Mouse (Mus musculus) hindbrain, embryonic 10.5 days (tissue): ENCODE measurements around the gene Prr5l. TPM values are rescaled to one million over a fixed set of nuclear protein-coding genes. Genes with fewer than 3 reads are reported as not detected.

ENCODE experiments used
- DNase-seq: peaks from one replicate; pipeline ENCODE4 v3.0.0-alpha.2; 2017; ENCODE audit warnings: low spot score
- H3K27ac ChIP-seq: fragments of 300-500 bp; sonication (generic); 2 replicates; pipeline ENCODE4 v1.5.1; 2016; ENCODE audit warnings: mild to moderate bottlenecking, moderate library complexity
- H3K27me3 ChIP-seq: fragments of 300-500 bp; sonication (generic); 2 replicates; pipeline ENCODE4 v1.6.1; 2016; ENCODE audit warnings: mild to moderate bottlenecking; ENCODE audit not compliant: poor library complexity, insufficient read depth, severe bottlenecking
- H3K36me3 ChIP-seq: fragments of 300-500 bp; sonication (generic); 2 replicates; pipeline ENCODE4 v1.6.1; 2016; ENCODE audit warnings: mild to moderate bottlenecking, moderate library complexity
- H3K4me1 ChIP-seq: fragments of 300-500 bp; sonication (generic); replicated peaks from 2 replicates; pipeline ENCODE4 v1.6.1; 2016; ENCODE audit warnings: mild to moderate bottlenecking
- H3K4me3 ChIP-seq: fragments of 300-500 bp; sonication (generic); 2 replicates; pipeline ENCODE4 v1.5.1; 2016; ENCODE audit warnings: mild to moderate bottlenecking, moderate library complexity
- H3K9me3 ChIP-seq: fragments of 300-500 bp; sonication (generic); 2 replicates; pipeline ENCODE4 v1.6.1; 2016; ENCODE audit warnings: mild to moderate bottlenecking, moderate library complexity
- WGBS: fragments of 180-500 bp; shearing (Covaris S2); methylation state at CpG from one replicate; pipeline ENCODE4 v1.1.7; 2016; 5-methylcytosine and 5-hydroxymethylcytosine counted together
- polyA plus RNA-seq: library from polyadenylated mRNA; unstranded; fragments of >200 nt; fragmentation: Nextera tagmentation; extraction: Ambion mirVana; gene quantifications from 2 replicates; pipeline ENCODE4 v1.2.1, GENCODE M21; 2016

Prr5l gene
- polyA plus RNA-seq, 1 experiment from 2014 or later: 17.8 TPM

GRCm38 (mm10) chr2:101862219-101863123 lies 20.4 kb downstream of the Prr5l start:
- Histone ChIP-seq H3K36me3 (no peaks in the 10 kb centered on the region), H3K9me3 (no peaks in the 10 kb centered on the region), H3K27me3 (no peaks in the 10 kb centered on the region), H3K27ac (no peak overlapping the region), H3K4me3 (no peak overlapping the region), H3K4me1 (no peaks in the 10 kb centered on the region; the same call in 1 of the 2 replicates)
- 80% methylated on average over 15 of the region's 15 CpGs for WGBS
- no peak for DNase-seq

GRCm38 (mm10) chr2:101860920-101861485 lies 21.8 kb downstream of the Prr5l start:
- no peak overlapping the region for H3K4me3 ChIP-seq
- 90% methylated on average over 3 of the region's 3 CpGs for WGBS
- H3K27ac ChIP-seq: no peak overlapping the region
- DNase-seq: no peak
- H3K27me3 ChIP-seq: no peaks in the 10 kb centered on the region
- no peaks in the 10 kb centered on the region; the same call in 1 of the 2 replicates for H3K4me1 ChIP-seq
- H3K9me3 ChIP-seq: no peaks in the 10 kb centered on the region
- no peaks in the 10 kb centered on the region for H3K36me3 ChIP-seq

- no peaks in the 10 kb centered on the region for H3K27me3 ChIP-seq
- no peak for DNase-seq
- no peak overlapping the region for H3K27ac ChIP-seq
- H3K36me3 ChIP-seq: no peaks in the 10 kb centered on the region
- H3K9me3 ChIP-seq: no peaks in the 10 kb centered on the region
- H3K4me3 ChIP-seq: no peak overlapping the region
- 82% methylated on average over 9 of the region's 9 CpGs for WGBS
- no peaks in the 10 kb centered on the region for H3K4me1 ChIP-seq
Observed at GRCm38 (mm10) chr2:101856174-101856573, 26.7 kb downstream of the Prr5l start.

GRCm38 (mm10) chr2:101854792-101855191 lies 28.0 kb downstream of the Prr5l start:
- no peak overlapping the region for H3K27ac ChIP-seq
- H3K9me3 ChIP-seq: no peaks in the 10 kb centered on the region
- DNase-seq: no peak
- no peaks in the 10 kb centered on the region for H3K4me1 ChIP-seq
- H3K27me3 ChIP-seq: no peaks in the 10 kb centered on the region
- WGBS: 85% methylated on average over 7 of the region's 7 CpGs
- H3K36me3 ChIP-seq: no peaks in the 10 kb centered on the region
- H3K4me3 ChIP-seq: no peak overlapping the region

DNA sequence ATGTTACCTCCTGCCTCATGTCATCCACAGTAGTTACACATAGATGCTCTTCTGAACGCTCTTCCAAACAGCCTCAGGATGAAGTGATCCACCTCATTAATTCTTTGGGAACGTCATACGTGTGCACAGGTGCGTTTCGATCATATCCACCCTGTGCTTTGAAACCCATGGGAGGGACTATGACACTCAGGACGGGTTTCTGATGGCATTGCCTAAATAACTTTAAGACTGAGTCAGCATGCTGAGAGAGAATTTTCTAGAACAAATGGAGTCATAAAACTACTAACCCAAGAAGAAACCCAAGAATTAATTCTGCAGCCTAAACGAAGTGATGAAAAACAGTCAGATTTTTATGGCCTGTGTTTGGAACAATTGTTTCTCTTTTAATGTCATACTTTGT lies 40.1 kb downstream of the Prr5l start:
- Histone ChIP-seq H3K9me3 (no peaks in the 10 kb centered on the region), H3K27me3 (no peaks in the 10 kb centered on the region), H3K27ac (no peak overlapping the region), H3K4me1 (no peaks in the 10 kb centered on the region; the same call in 1 of the 2 replicates), H3K4me3 (no peak overlapping the region), H3K36me3 (no peaks in the 10 kb centered on the region)
- 86% methylated on average over 7 of the region's 7 CpGs for WGBS
- no peak for DNase-seq

GRCm38 (mm10) chr2:101834816-101835523 lies 47.9 kb downstream of the Prr5l start:
- Histone ChIP-seq H3K27me3 (no peaks in the 10 kb centered on the region), H3K27ac (no peak overlapping the region), H3K36me3 (no peaks in the 10 kb centered on the region), H3K4me1 (peaks cover 7% of the 10 kb centered on the region), H3K9me3 (no peaks in the 10 kb centered on the region), H3K4me3 (no peak overlapping the region)
- 85% methylated on average over 9 of the region's 9 CpGs for WGBS
- DNase-seq: no peak

DNA sequence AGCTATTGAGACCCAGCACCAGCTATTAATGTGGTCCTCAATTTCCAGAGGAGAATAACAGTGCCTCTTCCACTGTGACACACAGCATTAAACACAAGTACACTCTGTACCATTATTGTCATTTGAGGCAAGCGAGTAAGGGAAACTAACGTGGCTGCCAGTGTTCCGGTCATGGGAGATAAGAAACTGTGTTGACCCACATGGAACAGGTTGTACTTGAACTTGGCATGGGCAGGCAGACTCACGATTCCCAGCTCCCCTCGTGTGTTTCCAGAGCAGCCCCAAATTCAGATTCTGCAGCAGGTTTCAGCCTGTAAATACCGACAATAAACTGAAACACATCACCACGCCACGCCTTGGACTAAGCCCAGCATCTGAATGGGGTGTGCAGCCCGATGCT lies 50.5 kb downstream of the Prr5l start:
- WGBS: 90% methylated on average over 9 of the region's 9 CpGs

DNA sequence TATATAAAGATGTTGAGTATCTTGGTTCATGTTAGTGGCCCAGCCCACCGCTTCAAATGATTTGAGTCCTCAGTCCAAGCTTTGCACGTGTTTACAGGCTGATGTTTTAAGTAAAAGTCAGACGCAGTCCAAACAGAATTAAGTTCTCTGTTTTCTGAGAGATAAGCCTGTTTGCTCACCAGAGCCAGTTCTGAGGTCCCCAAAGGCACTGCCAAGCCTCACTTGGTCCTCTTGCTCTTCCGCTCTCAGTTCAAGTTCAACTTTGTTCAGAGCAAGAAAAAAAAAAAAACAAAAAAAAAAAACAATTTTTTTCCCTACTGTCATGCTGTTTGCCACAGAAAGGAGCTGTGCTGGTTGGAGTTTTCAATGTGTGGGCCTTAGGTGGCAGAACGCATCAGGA lies 51.0 kb downstream of the Prr5l start:
- no peak overlapping the region for H3K27ac ChIP-seq
- DNase-seq: no peak
- WGBS: 89% methylated on average over 5 of the region's 5 CpGs
- no peak overlapping the region for H3K4me3 ChIP-seq
- H3K9me3 ChIP-seq: no peaks in the 10 kb centered on the region
- no peaks in the 10 kb centered on the region for H3K27me3 ChIP-seq
- H3K36me3 ChIP-seq: no peaks in the 10 kb centered on the region
- H3K4me1 ChIP-seq: peaks cover 16% of the 10 kb centered on the region

More for the DNA sequence above, 50.5 kb downstream of the Prr5l start:
- H3K27me3 ChIP-seq: no peaks in the 10 kb centered on the region
- no peak overlapping the region for H3K27ac ChIP-seq
- H3K36me3 ChIP-seq: no peaks in the 10 kb centered on the region
- H3K4me3 ChIP-seq: no peak overlapping the region
- no peaks in the 10 kb centered on the region for H3K9me3 ChIP-seq
- DNase-seq: no peak
- peaks cover 15% of the 10 kb centered on the region for H3K4me1 ChIP-seq

GRCm38 (mm10) chr2:101830186-101830915 lies 52.5 kb downstream of the Prr5l start:
- Histone ChIP-seq H3K4me1 (peaks cover 16% of the 10 kb centered on the region), H3K36me3 (no peaks in the 10 kb centered on the region), H3K9me3 (no peaks in the 10 kb centered on the region), H3K27ac (no peak overlapping the region), H3K27me3 (no peaks in the 10 kb centered on the region), H3K4me3 (no peak overlapping the region)
- DNase-seq: no peak
- 60% methylated on average over 9 of the region's 9 CpGs for WGBS

- H3K4me3 ChIP-seq: no peak overlapping the region
- H3K27ac ChIP-seq: no peak overlapping the region
- no peaks in the 10 kb centered on the region for H3K9me3 ChIP-seq
- H3K4me1 ChIP-seq: peaks cover 16% of the 10 kb centered on the region
- no peaks in the 10 kb centered on the region for H3K27me3 ChIP-seq
- no peak for DNase-seq
- H3K36me3 ChIP-seq: no peaks in the 10 kb centered on the region
- WGBS: 84% methylated on average over 4 of the region's 4 CpGs
Observed at GRCm38 (mm10) chr2:101829013-101829412, 53.8 kb downstream of the Prr5l start.

DNA sequence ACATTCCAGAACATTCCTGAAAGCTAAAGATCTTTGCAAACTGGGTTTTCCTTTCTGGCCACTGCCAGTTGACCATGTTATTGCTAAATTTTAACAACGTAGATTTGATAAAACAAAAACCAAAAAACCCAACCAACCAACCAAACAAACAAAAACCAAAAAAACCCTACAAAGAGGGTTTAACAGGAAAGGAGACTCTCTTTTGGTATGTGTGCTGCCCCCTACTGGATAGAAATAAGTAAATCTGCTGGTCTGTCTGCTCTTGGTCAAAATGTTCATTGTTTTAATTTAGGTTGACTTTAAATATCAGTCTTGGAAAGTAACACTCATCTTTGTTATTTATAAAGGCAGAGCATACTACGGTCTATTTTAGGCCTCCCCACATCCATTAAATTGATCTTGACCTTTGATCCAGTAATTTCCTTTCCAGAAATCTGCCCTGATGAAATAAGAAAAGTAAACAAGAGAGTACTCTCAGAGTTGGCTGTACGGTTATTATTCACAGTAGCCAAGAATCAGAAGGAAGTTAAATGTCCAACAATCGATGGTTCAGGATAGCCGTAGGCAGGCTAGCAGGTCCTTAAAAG lies 54.7 kb downstream of the Prr5l start:
- H3K4me1 ChIP-seq: peaks cover 16% of the 10 kb centered on the region
- no peak overlapping the region for H3K4me3 ChIP-seq
- WGBS: 81% methylated on average over 5 of the region's 5 CpGs
- H3K9me3 ChIP-seq: no peaks in the 10 kb centered on the region
- no peak overlapping the region for H3K27ac ChIP-seq
- H3K27me3 ChIP-seq: no peaks in the 10 kb centered on the region
- no peaks in the 10 kb centered on the region for H3K36me3 ChIP-seq
- DNase-seq: no peak

GRCm38 (mm10) chr2:101827626-101828025 lies 55.2 kb downstream of the Prr5l start:
- Histone ChIP-seq H3K4me3 (no peak overlapping the region), H3K27ac (no peak overlapping the region), H3K36me3 (no peaks in the 10 kb centered on the region), H3K4me1 (peaks cover 16% of the 10 kb centered on the region), H3K27me3 (no peaks in the 10 kb centered on the region), H3K9me3 (no peaks in the 10 kb centered on the region)
- DNase-seq: no peak
- 54% methylated on average over 5 of the region's 5 CpGs for WGBS
